Mouse (Mus musculus): ENCODE results near the gene Wdr93. TPM values are rescaled to one million over a fixed set of nuclear protein-coding genes. Genes with fewer than 3 reads are reported as not detected.

Gene Wdr93
- polyA plus RNA-seq, 1 experiment from 2014 or later, result 0.39 TPM

GRCm38 (mm10) chr7:79729743-79730370 is 13.1 kb upstream of the Wdr93 start:
- no peak for ATAC-seq (replicated peaks; ENCODE audit: low FRiP score)
- H3K36me3 ChIP-seq, result no peaks in the 10 kb centered on the region

GRCm38 (mm10) chr7:79731438-79731837 is 11.5 kb upstream of the Wdr93 start:
- Histone ChIP-seq H3K36me3 (0 out of 2 replicates have a peak, but pooled peaks cover 1% of the 10 kb centered on the region), H3K4me2 (no peak overlapping the region), H3K9ac (no peak overlapping the region), H3K27me3 (peaks cover 4% of the 10 kb centered on the region), H3K27ac (no peak overlapping the region), H3K4me3 (replicated peaks) (no peak overlapping the region), H3K9me3 (replicated peaks) (no peaks in the 10 kb centered on the region), H3K4me1 (0 out of 2 replicates have a peak, but pooled peaks cover 3% of the 10 kb centered on the region)
- WGBS, result 84% methylated on average over 13 of the region's 13 CpGs
- no peak for ATAC-seq (replicated peaks; ENCODE audit: low FRiP score)

More at GRCm38 (mm10) chr7:79729743-79730370, 13.1 kb upstream of the Wdr93 start:
- Histone ChIP-seq H3K9me3 (replicated peaks) (no peaks in the 10 kb centered on the region), H3K27me3 (peaks cover 10% of the 10 kb centered on the region), H3K4me1 (0 out of 2 replicates have a peak, but pooled peaks cover 3% of the 10 kb centered on the region), H3K27ac (no peak overlapping the region), H3K4me3 (replicated peaks) (no peak overlapping the region), H3K9ac (no peak overlapping the region), H3K4me2 (no peak overlapping the region)
- 70% methylated on average over 11 of the region's 11 CpGs for WGBS

GRCm38 (mm10) chr7:79732622-79733021 is 10.3 kb upstream of the Wdr93 start, which contains the start of gene Plin1:
Plin1 (minus strand) TSS chr7:79732903.
- no peak for ATAC-seq (replicated peaks; ENCODE audit: low FRiP score)
- Histone ChIP-seq H3K27ac (no peak within 1 kb of the TSS), H3K4me1 (0 out of 2 replicates have a peak, but pooled peaks cover 3% of the 10 kb centered on the region), H3K4me2 (no peak within 1 kb of the TSS), H3K9me3 (replicated peaks) (no peaks in the 10 kb centered on the region), H3K27me3 (peaks cover 4% of the 10 kb centered on the region; the same call in 1 of the 2 replicates), H3K9ac (no peak within 1 kb of the TSS), H3K4me3 (replicated peaks) (no peak within 1 kb of the TSS), H3K36me3 (peaks cover 13% of the 10 kb centered on the region)
- 67% methylated on average over 4 of the region's 4 CpGs for WGBS

- H3K4me2 ChIP-seq, result no peak overlapping the region
- H3K27ac ChIP-seq, result no peak overlapping the region
- H3K4me1 ChIP-seq, result no peaks in the 10 kb centered on the region
- H3K9ac ChIP-seq, result no peak overlapping the region
- H3K27me3 ChIP-seq, result no peaks in the 10 kb centered on the region
- no peak overlapping the region for H3K4me3 ChIP-seq (replicated peaks)
- no peaks in the 10 kb centered on the region for H3K9me3 ChIP-seq (replicated peaks)
- 0 out of 2 replicates have a peak, but pooled peaks have one; percentile 69 for ATAC-seq (replicated peaks; ENCODE audit: low FRiP score)
- 62% methylated on average over 8 of the region's 8 CpGs for WGBS
- peaks cover 13% of the 10 kb centered on the region for H3K36me3 ChIP-seq
Observed at GRCm38 (mm10) chr7:79734563-79734962, 8.4 kb upstream of the Wdr93 start.

- H3K36me3 ChIP-seq, result peaks cover 17% of the 10 kb centered on the region
- H3K4me1 ChIP-seq, result no peaks in the 10 kb centered on the region
- H3K9ac ChIP-seq, result no peak overlapping the region
- ATAC-seq (replicated peaks; ENCODE audit: low FRiP score), result no peak
- no peak overlapping the region for H3K4me3 ChIP-seq (replicated peaks)
- WGBS, result 88% methylated on average over 14 of the region's 14 CpGs
- H3K27me3 ChIP-seq, result no peaks in the 10 kb centered on the region
- no peaks in the 10 kb centered on the region for H3K9me3 ChIP-seq (replicated peaks)
- H3K27ac ChIP-seq, result no peak overlapping the region
- no peak overlapping the region for H3K4me2 ChIP-seq
Observed at GRCm38 (mm10) chr7:79736511-79736910, 6.5 kb upstream of the Wdr93 start.

GRCm38 (mm10) chr7:79738913-79739312 is 4.0 kb upstream of the Wdr93 start:
- Histone ChIP-seq H3K4me2 (no peak overlapping the region), H3K9ac (no peak overlapping the region), H3K27me3 (no peaks in the 10 kb centered on the region), H3K27ac (no peak overlapping the region), H3K4me1 (peaks cover 7% of the 10 kb centered on the region), H3K36me3 (peaks cover 17% of the 10 kb centered on the region), H3K9me3 (replicated peaks) (no peaks in the 10 kb centered on the region), H3K4me3 (replicated peaks) (no peak overlapping the region)
- WGBS, result 88% methylated on average over 2 of the region's 2 CpGs
- ATAC-seq (replicated peaks; ENCODE audit: low FRiP score), result no peak

GRCm38 (mm10) chr7:79740279-79740678 is 2.7 kb upstream of the Wdr93 start:
- Histone ChIP-seq H3K36me3 (peaks cover 17% of the 10 kb centered on the region), H3K9me3 (replicated peaks) (no peaks in the 10 kb centered on the region), H3K4me1 (peaks cover 7% of the 10 kb centered on the region), H3K27me3 (no peaks in the 10 kb centered on the region), H3K4me3 (replicated peaks) (no peak overlapping the region), H3K27ac (no peak overlapping the region), H3K9ac (no peak overlapping the region), H3K4me2 (no peak overlapping the region)
- no peak for ATAC-seq (replicated peaks; ENCODE audit: low FRiP score)
- 76% methylated on average over 4 of the region's 4 CpGs for WGBS

- Histone ChIP-seq H3K4me2 (peak overlapping the region; percentile 99), H3K9ac (peak overlapping the region; percentile 63), H3K4me1 (peaks cover 7% of the 10 kb centered on the region), H3K27ac (no peak overlapping the region), H3K36me3 (peaks cover 7% of the 10 kb centered on the region), H3K9me3 (replicated peaks) (no peaks in the 10 kb centered on the region), H3K4me3 (replicated peaks) (peak overlapping the region; percentile 79), H3K27me3 (no peaks in the 10 kb centered on the region)
- WGBS, result 18% methylated on average over 11 of the region's 11 CpGs
- ATAC-seq (replicated peaks; ENCODE audit: low FRiP score), result no peak
Observed at GRCm38 (mm10) chr7:79742277-79742658, 695 bp upstream of the Wdr93 start.

GRCm38 (mm10) chr7:79744051-79744450 is 1.1 kb downstream of the Wdr93 start:
- peaks cover 7% of the 10 kb centered on the region for H3K4me1 ChIP-seq
- no peak overlapping the region for H3K4me2 ChIP-seq
- H3K36me3 ChIP-seq, result 0 out of 2 replicates have a peak, but pooled peaks cover 4% of the 10 kb centered on the region
- 91% methylated on average over 9 of the region's 9 CpGs for WGBS
- no peak overlapping the region for H3K4me3 ChIP-seq (replicated peaks)
- no peak overlapping the region for H3K27ac ChIP-seq
- H3K27me3 ChIP-seq, result 0 out of 2 replicates have a peak, but pooled peaks cover 2% of the 10 kb centered on the region
- H3K9me3 ChIP-seq (replicated peaks), result no peaks in the 10 kb centered on the region
- H3K9ac ChIP-seq, result no peak overlapping the region
- no peak for ATAC-seq (replicated peaks; ENCODE audit: low FRiP score)

GRCm38 (mm10) chr7:79744585-79744984 is 1.6 kb downstream of the Wdr93 start:
- peaks cover 7% of the 10 kb centered on the region for H3K4me1 ChIP-seq

GRCm38 (mm10) chr7:79747659-79748058 is 4.7 kb downstream of the Wdr93 start:
- 83% methylated on average over 6 of the region's 6 CpGs for WGBS
- 0 out of 2 replicates have a peak, but pooled peaks cover 2% of the 10 kb centered on the region for H3K27me3 ChIP-seq

More at GRCm38 (mm10) chr7:79744585-79744984, 1.6 kb downstream of the Wdr93 start:
- H3K4me3 ChIP-seq (replicated peaks), result no peak overlapping the region
- no peaks in the 10 kb centered on the region for H3K9me3 ChIP-seq (replicated peaks)
- H3K4me2 ChIP-seq, result no peak overlapping the region
- H3K9ac ChIP-seq, result no peak overlapping the region
- H3K27me3 ChIP-seq, result 0 out of 2 replicates have a peak, but pooled peaks cover 2% of the 10 kb centered on the region
- ATAC-seq (replicated peaks; ENCODE audit: low FRiP score), result no peak
- no peak overlapping the region for H3K27ac ChIP-seq
- WGBS, result 80% methylated on average over 5 of the region's 5 CpGs
- H3K36me3 ChIP-seq, result 0 out of 2 replicates have a peak, but pooled peaks cover 3% of the 10 kb centered on the region

GRCm38 (mm10) chr7:79749511-79749910 is 6.5 kb downstream of the Wdr93 start:
- no peaks in the 10 kb centered on the region for H3K4me1 ChIP-seq
- no peak overlapping the region for H3K27ac ChIP-seq
- H3K4me3 ChIP-seq (replicated peaks), result no peak overlapping the region
- H3K27me3 ChIP-seq, result 0 out of 2 replicates have a peak, but pooled peaks cover 2% of the 10 kb centered on the region
- no peak overlapping the region for H3K9ac ChIP-seq
- ATAC-seq (replicated peaks; ENCODE audit: low FRiP score), result no peak
- H3K4me2 ChIP-seq, result no peak overlapping the region
- H3K36me3 ChIP-seq, result no peaks in the 10 kb centered on the region
- WGBS, result 88% methylated on average over 6 of the region's 6 CpGs
- no peaks in the 10 kb centered on the region for H3K9me3 ChIP-seq (replicated peaks)

More at GRCm38 (mm10) chr7:79747659-79748058, 4.7 kb downstream of the Wdr93 start:
- no peak overlapping the region for H3K4me3 ChIP-seq (replicated peaks)
- ATAC-seq (replicated peaks; ENCODE audit: low FRiP score), result no peak
- H3K9me3 ChIP-seq (replicated peaks), result no peaks in the 10 kb centered on the region
- H3K9ac ChIP-seq, result no peak overlapping the region
- H3K4me1 ChIP-seq, result peaks cover 7% of the 10 kb centered on the region
- no peaks in the 10 kb centered on the region for H3K36me3 ChIP-seq
- no peak overlapping the region for H3K4me2 ChIP-seq
- H3K27ac ChIP-seq, result no peak overlapping the region

All from kidney, embryonic 15.5 days (tissue).